Mouse (Mus musculus): ENCODE results near the gene Klhl22. TPM values are rescaled to one million over a fixed set of nuclear protein-coding genes. Genes with fewer than 3 reads are reported as not detected.

Klhl22 gene
- polyA plus RNA-seq (2016; fragmentation: Nextera tagmentation; extraction: Ambion mirVana), result 64.9 and 72.8 TPM in 2 replicates

GRCm38 (mm10) chr16:17759344-17759773 lies at the start of gene Klhl22:
Klhl22 (plus strand) TSS chr16:17759618.
- Histone ChIP-seq H3K4me3 (peak within 1 kb of the TSS; percentile 82), H3K36me3 (replicated peaks) (peaks cover 29% of the 10 kb centered on the region), H3K27me3 (replicated peaks; ENCODE audit: low read depth, poor library complexity, severe bottlenecking) (peaks cover 34% of the 10 kb centered on the region), H3K4me1 (peaks cover 33% of the 10 kb centered on the region), H3K9me3 (no peaks in the 10 kb centered on the region), H3K27ac (replicated peaks) (peak within 1 kb of the TSS; percentile 93)
- 2% methylated on average over 28 of the region's 28 CpGs for WGBS
- DNase-seq (ENCODE audit: low spot score), result peak; percentile 97

DNA sequence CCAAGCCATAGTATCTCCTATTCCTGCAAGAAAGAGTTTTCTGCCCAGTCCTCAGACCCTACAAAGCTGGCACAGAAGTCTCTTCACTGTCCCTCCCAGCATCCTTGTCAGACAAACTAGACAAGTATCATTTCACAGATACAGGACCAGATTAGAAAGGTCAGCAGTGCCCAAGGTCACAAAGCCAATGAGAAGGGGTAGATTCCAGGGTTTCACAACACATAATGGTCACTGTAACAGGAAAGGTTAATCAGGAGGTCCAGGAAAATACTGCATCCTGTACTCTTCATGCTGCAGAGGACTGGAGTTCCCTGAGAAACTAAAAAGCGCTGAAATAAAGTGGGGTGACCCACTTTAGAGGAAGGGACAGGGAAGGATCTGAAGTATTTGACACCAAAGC lies 41.6 kb upstream of the Klhl22 start:
- Histone ChIP-seq H3K4me3 (no peak overlapping the region), H3K9me3 (no peaks in the 10 kb centered on the region), H3K36me3 (replicated peaks) (peaks cover 9% of the 10 kb centered on the region), H3K27me3 (replicated peaks; ENCODE audit: low read depth, poor library complexity, severe bottlenecking) (no peaks in the 10 kb centered on the region), H3K4me1 (peaks cover 17% of the 10 kb centered on the region), H3K27ac (replicated peaks) (no peak overlapping the region)
- DNase-seq (ENCODE audit: low spot score), result no peak
- 94% methylated on average over 1 of the region's 1 CpGs for WGBS

DNA sequence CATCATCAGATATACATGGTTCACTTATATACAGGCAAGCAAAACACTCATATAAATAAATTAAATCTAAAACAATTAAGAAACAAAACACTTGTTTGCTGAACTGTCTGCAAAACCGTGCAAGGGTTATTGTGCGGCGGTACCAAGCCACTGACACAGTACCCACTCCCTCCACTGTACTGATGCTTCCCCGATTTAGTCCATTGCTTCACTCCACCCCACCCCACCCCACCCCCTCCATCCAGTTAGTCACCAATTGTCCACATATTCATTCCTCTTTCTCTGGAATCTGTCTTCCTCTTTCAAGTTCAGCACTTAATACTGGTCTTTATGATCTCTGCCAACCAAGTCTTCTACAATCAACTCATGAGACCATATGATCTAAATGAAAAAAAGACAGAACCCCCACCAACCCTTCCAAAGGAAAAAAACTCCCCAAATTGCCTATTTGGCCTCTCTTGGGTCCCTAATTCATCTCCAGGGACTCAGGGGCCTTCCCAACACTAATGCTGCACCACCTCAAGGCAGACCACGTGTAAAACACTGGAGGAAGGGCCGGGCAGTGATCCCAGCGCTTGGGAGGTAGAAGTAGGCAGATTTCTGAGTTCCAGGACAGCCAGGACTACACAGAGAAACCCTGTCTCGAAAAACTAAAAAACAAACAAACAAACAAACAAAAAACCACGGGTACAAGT lies 38.2 kb upstream of the Klhl22 start:
- Histone ChIP-seq H3K27ac (replicated peaks) (no peak overlapping the region; the same call in 1 of the 2 replicates), H3K4me1 (peaks cover 20% of the 10 kb centered on the region), H3K27me3 (replicated peaks; ENCODE audit: low read depth, poor library complexity, severe bottlenecking) (no peaks in the 10 kb centered on the region), H3K36me3 (replicated peaks) (peaks cover 9% of the 10 kb centered on the region), H3K4me3 (peak overlapping the region; percentile 75), H3K9me3 (no peaks in the 10 kb centered on the region)
- no peak for DNase-seq (ENCODE audit: low spot score)
- 72% methylated on average over 9 of the region's 9 CpGs for WGBS

DNA sequence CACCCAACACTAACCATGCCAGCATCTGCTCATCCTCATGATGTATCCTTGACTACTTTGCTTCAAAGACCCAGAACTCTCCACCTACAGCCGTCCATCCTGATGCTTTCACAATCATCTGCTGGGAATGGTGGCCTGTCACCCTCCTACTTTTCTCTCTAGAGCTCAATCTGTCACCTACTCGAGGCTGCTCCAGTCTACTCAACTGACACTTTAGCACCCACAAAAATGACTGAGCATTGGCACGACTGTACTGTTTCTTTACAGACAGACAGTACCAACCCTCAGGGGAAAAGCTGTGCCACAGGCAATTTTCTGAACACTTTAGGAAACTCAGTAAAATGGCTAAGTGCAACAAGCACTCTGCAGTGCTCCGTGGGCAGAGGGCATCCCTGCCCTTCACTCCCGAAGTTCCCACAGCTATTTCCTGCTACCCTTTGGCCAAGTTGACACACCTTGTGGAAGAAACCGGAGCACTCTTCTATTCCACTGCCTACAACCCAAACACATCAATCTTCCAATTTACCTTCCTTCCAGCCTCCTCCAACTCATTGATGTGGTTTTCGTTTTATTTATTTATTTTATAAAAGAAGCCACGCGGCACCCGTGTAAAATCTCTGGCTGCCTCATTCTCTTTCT lies 37.5 kb upstream of the Klhl22 start:
- WGBS, result 10% methylated on average over 10 of the region's 10 CpGs
- Histone ChIP-seq H3K27me3 (replicated peaks; ENCODE audit: low read depth, poor library complexity, severe bottlenecking) (no peaks in the 10 kb centered on the region), H3K4me3 (peak overlapping the region; percentile 75), H3K27ac (replicated peaks) (peak overlapping the region; percentile 88), H3K9me3 (no peaks in the 10 kb centered on the region), H3K4me1 (peaks cover 20% of the 10 kb centered on the region), H3K36me3 (replicated peaks) (peaks cover 9% of the 10 kb centered on the region)
- no peak for DNase-seq (ENCODE audit: low spot score)

GRCm38 (mm10) chr16:17722461-17723324 lies 36.7 kb upstream of the Klhl22 start:
- WGBS, result 3% methylated on average over 44 of the region's 44 CpGs
- H3K27ac ChIP-seq (replicated peaks), result peak overlapping the region; percentile 88

GRCm38 (mm10) chr16:17723325-17723626 lies 36.1 kb upstream of the Klhl22 start:
- H3K27ac ChIP-seq (replicated peaks), result no peak overlapping the region
- 82% methylated on average over 1 of the region's 1 CpGs for WGBS
- H3K36me3 ChIP-seq (replicated peaks), result peaks cover 9% of the 10 kb centered on the region
- no peaks in the 10 kb centered on the region for H3K9me3 ChIP-seq
- peak overlapping the region; percentile 75 for H3K4me3 ChIP-seq
- H3K4me1 ChIP-seq, result peaks cover 24% of the 10 kb centered on the region
- no peak for DNase-seq (ENCODE audit: low spot score)
- no peaks in the 10 kb centered on the region for H3K27me3 ChIP-seq (replicated peaks; ENCODE audit: low read depth, poor library complexity, severe bottlenecking)

More at GRCm38 (mm10) chr16:17722461-17723324, 36.7 kb upstream of the Klhl22 start:
- peak; percentile 94 for DNase-seq (ENCODE audit: low spot score)
- Histone ChIP-seq H3K4me3 (peak overlapping the region; percentile 75), H3K36me3 (replicated peaks) (peaks cover 9% of the 10 kb centered on the region), H3K4me1 (peaks cover 24% of the 10 kb centered on the region), H3K9me3 (no peaks in the 10 kb centered on the region), H3K27me3 (replicated peaks; ENCODE audit: low read depth, poor library complexity, severe bottlenecking) (no peaks in the 10 kb centered on the region)

DNA sequence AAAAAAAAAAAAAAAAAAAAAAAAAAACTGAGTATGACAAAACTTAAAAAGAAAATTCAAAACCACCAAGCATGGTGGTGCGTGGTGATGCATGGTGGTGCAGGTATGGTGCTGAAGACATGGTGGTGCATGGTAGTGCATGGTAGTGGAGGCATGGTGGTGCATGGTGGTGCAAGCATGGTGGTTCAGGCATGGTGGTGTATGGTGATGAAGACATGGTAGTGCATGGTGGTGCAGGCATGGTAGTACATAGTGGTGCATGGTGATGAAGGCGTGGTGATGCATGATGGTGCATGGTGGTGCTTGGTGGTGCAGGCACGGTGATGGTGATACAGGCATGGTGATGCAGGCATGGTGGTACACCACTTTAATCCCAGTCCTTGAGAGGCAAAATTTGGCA lies 35.0 kb upstream of the Klhl22 start:
- no peak for DNase-seq (ENCODE audit: low spot score)
- Histone ChIP-seq H3K4me1 (peaks cover 24% of the 10 kb centered on the region), H3K4me3 (no peak overlapping the region), H3K27ac (replicated peaks) (no peak overlapping the region), H3K36me3 (replicated peaks) (peaks cover 7% of the 10 kb centered on the region), H3K9me3 (no peaks in the 10 kb centered on the region), H3K27me3 (replicated peaks; ENCODE audit: low read depth, poor library complexity, severe bottlenecking) (no peaks in the 10 kb centered on the region)
- 92% methylated on average over 3 of the region's 3 CpGs for WGBS

DNA sequence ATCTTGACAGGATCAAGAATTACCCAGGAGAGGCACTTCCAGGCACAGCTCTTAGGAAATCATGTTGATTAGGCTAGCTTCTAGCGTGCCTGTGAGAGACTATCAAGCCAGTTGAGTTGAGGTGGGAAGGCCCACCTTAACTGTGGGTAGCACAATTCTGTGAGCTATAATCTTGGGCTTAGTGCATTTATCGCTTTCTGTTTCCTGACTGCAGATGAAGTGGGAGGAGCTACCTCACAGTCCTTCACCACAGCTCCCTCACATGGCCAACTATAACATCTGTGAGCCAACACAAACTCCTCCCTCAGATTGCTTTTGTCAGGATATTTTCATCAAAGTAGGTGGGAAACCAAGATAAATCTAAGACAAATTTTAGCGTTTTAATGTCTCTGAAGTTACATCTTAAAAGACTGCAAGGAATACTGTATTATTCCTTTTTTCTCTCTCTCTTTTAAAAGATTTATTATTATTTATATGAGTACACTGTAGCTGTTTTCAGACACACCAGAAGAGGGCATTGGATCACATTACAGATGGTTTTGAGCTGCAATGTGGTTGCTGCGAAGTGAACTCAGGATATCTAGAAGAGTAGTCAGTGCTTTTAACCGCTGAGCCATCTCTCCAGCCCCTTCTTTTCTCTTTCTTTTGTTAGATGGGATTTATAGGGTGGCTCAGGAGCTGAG lies 32.1 kb upstream of the Klhl22 start:
- Histone ChIP-seq H3K4me3 (no peak overlapping the region), H3K27ac (replicated peaks) (no peak overlapping the region), H3K36me3 (replicated peaks) (no peaks in the 10 kb centered on the region), H3K27me3 (replicated peaks; ENCODE audit: low read depth, poor library complexity, severe bottlenecking) (no peaks in the 10 kb centered on the region), H3K4me1 (peaks cover 8% of the 10 kb centered on the region; the same call in 1 of the 2 replicates), H3K9me3 (no peaks in the 10 kb centered on the region)
- WGBS, result 18% methylated on average over 5 of the region's 5 CpGs
- DNase-seq (ENCODE audit: low spot score), result peak; percentile 25

- no peak overlapping the region for H3K4me3 ChIP-seq
Measured at GRCm38 (mm10) chr16:17729974-17730373, 29.4 kb upstream of the Klhl22 start.

GRCm38 (mm10) chr16:17732021-17732420 lies 27.4 kb upstream of the Klhl22 start:
- peaks cover 6% of the 10 kb centered on the region; the same call in 1 of the 2 replicates for H3K4me1 ChIP-seq
- WGBS, result 42% methylated on average over 3 of the region's 3 CpGs
- no peaks in the 10 kb centered on the region for H3K9me3 ChIP-seq
- no peak for DNase-seq (ENCODE audit: low spot score)
- peaks cover 26% of the 10 kb centered on the region for H3K27me3 ChIP-seq (replicated peaks; ENCODE audit: low read depth, poor library complexity, severe bottlenecking)
- H3K4me3 ChIP-seq, result no peak overlapping the region
- no peak overlapping the region for H3K27ac ChIP-seq (replicated peaks)
- H3K36me3 ChIP-seq (replicated peaks), result no peaks in the 10 kb centered on the region

More at GRCm38 (mm10) chr16:17729974-17730373, 29.4 kb upstream of the Klhl22 start:
- Histone ChIP-seq H3K4me1 (peaks cover 6% of the 10 kb centered on the region; the same call in 1 of the 2 replicates), H3K27me3 (replicated peaks; ENCODE audit: low read depth, poor library complexity, severe bottlenecking) (peaks cover 15% of the 10 kb centered on the region), H3K27ac (replicated peaks) (no peak overlapping the region), H3K9me3 (no peaks in the 10 kb centered on the region), H3K36me3 (replicated peaks) (no peaks in the 10 kb centered on the region)
- no peak for DNase-seq (ENCODE audit: low spot score)

- 0 out of 2 replicates have a peak, but pooled peaks cover 3% of the 10 kb centered on the region for H3K4me1 ChIP-seq
Measured at GRCm38 (mm10) chr16:17732431-17732830, 27.0 kb upstream of the Klhl22 start.

GRCm38 (mm10) chr16:17732841-17733340 lies 26.5 kb upstream of the Klhl22 start, which contains the start of gene Med15:
Med15 (minus strand) TSS chr16:17732891.
- WGBS, result 60% methylated on average over 3 of the region's 3 CpGs
- Histone ChIP-seq H3K4me3 (no peak within 1 kb of the TSS), H3K27ac (replicated peaks) (no peak within 1 kb of the TSS), H3K4me1 (0 out of 2 replicates have a peak, but pooled peaks cover 3% of the 10 kb centered on the region), H3K36me3 (replicated peaks) (no peaks in the 10 kb centered on the region), H3K9me3 (no peaks in the 10 kb centered on the region), H3K27me3 (replicated peaks; ENCODE audit: low read depth, poor library complexity, severe bottlenecking) (peaks cover 26% of the 10 kb centered on the region)
- DNase-seq (ENCODE audit: low spot score), result no peak

More at GRCm38 (mm10) chr16:17732431-17732830, 27.0 kb upstream of the Klhl22 start:
- 75% methylated on average over 6 of the region's 6 CpGs for WGBS
- Histone ChIP-seq H3K4me3 (no peak overlapping the region), H3K36me3 (replicated peaks) (no peaks in the 10 kb centered on the region), H3K27ac (replicated peaks) (no peak overlapping the region), H3K27me3 (replicated peaks; ENCODE audit: low read depth, poor library complexity, severe bottlenecking) (peaks cover 26% of the 10 kb centered on the region), H3K9me3 (no peaks in the 10 kb centered on the region)
- no peak for DNase-seq (ENCODE audit: low spot score)

All from embryonic facial prominence, embryonic 10.5 days (tissue).